Mouse (Mus musculus) G1E-ER4 (cell line): ENCODE results near the gene Ep400. TPM values are rescaled to one million over a fixed set of nuclear protein-coding genes. Genes with fewer than 3 reads are reported as not detected.

Experiments used
- GATA1 ChIP-seq: IDR thresholded peaks from one replicate; pipeline ENCODE4 v1.8.0; 2012; ENCODE audit warnings: low read length, inconsistent platforms
- polyA plus RNA-seq: library from polyadenylated mRNA; stranded (reverse); fragments of >175 nt; gene quantifications from 2 replicates; pipeline ENCODE4 v1.2.3, GENCODE M21; 2012

The Ep400 gene
- polyA plus RNA-seq, 1 experiment = 86.1 TPM

DNA sequence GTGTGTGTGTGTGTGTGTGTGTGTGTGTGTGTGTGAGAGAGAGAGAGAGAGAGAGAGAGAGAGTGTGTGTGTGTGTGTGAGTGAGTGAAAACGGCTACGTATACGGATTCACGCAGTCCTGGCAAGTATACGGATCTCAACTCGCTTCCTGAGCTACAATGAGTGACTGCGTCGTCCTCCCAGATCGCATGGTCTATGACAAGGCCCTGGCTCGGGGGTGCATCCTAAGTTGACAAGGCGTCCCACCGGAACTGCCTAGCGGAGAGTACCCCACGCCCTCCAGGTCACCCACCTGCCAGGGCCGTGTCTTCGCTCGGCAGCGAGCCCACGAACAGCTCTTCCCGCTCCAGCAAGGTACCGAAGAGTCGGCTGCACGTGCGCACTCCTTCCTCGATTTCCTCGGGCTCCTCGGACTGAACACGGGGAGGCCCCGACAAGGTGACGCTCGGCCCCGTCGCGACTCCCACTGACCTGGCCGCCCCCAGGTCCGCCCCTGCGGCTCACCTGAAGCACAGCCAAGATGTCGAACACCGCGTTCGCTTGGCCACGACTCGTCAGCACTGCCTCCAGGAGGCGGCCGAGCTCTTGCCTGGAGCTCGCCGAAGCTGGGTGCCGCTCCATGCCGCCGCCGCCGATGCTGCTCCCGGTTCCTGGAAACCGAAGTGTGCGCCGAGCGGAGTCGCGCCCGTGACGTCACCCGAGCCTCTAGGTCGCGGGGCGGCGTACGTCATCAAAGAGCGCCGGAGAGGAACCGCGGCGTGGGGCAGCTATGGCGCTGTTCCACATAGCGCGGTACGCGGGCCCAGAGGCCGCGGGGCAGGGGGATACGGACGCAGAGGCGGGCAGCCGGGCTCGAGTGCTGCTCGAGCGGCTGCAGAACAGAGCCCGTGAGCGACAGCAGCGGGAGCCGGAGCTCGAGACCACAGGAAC, 117.5 kb downstream of the Ep400 start, which contains the start of the genes Noc4l and Ddx51:
Gene Noc4l, minus strand, starts transcription at position 699 of the 930 bp plus-strand sequence.
Gene Ddx51, plus strand, starts transcription at position 733 of the 930 bp plus-strand sequence.
- no peak for TF ChIP-seq GATA1

DNA sequence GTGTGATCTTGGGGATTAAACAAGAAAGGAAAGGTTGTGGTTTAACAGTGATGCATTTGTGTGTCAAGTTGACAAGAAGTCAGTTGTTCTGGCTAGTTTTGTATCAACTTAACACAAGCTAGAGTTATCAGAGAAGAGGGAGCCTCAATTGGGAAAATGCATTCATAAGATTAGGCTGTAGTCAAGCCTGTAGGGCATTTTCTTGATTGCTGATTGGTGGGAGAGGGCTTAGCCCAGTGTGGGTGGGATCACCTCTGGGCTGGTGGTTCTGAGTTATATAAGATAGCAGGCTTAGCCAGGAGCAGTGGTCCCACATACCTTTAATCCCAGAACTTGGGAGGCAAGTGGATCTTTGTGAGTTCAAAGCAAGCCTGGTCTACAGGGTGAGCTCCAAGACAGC, 124.1 kb downstream of the Ep400 start:
- no peak for TF ChIP-seq GATA1

- no peak for TF ChIP-seq GATA1
Observed at GRCm38 (mm10) chr5:110639459-110639858, 131.1 kb downstream of the Ep400 start.

GRCm38 (mm10) chr5:110638306-110639074, 132.0 kb downstream of the Ep400 start:
- no peak for TF ChIP-seq GATA1

- no peak for TF ChIP-seq GATA1
Observed at GRCm38 (mm10) chr5:110635951-110636707, 134.4 kb downstream of the Ep400 start.

- no peak for TF ChIP-seq GATA1
Observed at GRCm38 (mm10) chr5:110629525-110630120, 140.9 kb downstream of the Ep400 start.

DNA sequence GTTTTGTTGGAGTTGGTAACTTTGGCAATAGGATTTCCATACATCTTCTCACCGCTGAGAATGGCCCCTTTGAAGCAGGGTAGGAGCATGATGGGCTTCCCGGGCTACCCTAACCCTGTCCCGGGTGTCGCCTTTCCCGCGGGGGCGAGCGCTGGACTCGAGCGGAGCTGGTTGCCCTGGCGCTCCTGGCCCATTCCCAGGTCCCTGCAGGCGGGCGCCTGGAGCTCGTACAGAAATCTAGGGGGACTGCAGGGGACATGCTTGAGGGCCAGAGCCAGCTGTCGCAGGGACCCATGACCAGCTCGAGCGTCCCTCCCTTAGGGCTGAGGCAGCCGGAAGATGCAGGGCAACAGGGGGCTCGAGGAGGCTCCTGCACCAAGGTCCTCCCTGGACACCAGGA, 142.4 kb downstream of the Ep400 start:
- no peak for TF ChIP-seq GATA1

GRCm38 (mm10) chr5:110627351-110627750, 143.2 kb downstream of the Ep400 start:
- no peak for TF ChIP-seq GATA1

DNA sequence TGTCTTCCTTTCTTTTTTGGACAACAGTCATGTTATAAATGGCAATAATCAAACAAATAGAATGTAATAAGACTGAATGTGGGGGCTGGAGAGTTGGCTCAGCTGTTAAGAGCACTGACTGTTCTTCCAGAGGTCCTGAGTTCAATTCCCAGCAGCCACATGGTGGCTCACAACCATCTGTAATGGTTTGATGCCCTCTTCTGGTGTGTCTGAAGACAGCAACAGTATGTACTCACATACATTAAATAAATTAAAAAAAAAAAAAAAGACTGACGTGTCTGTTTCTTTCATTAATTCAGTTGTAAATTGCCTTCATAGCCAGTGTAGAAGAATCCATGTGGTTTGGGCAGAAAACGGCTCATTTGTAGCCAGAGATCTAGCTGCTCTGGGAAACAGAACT, 146.2 kb downstream of the Ep400 start:
- no peak for TF ChIP-seq GATA1

DNA sequence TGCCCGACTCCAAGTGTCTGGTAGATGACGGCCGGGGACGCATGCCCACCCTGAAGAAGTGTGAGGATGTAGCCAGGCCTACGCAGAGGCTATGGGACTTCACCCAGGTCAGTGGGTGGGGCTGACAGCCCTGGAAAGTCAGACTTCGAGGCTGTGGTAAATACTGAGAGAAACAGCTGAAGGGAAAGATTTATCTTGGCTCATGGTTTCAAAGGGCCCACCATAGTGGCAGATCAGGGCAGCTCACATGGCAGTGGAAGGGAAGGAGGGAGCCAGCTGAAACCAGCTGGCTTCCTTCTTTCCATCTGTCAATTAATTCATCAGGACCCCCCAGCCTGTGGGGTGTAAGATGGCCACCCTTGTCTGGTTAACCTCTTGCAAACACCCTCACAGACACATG, 151.3 kb downstream of the Ep400 start:
- no peak for TF ChIP-seq GATA1

Other genes with a start within 250 kb of the Ep400 start
- not detected in 2 replicates for gene Galnt9, start 226.4 kb downstream of the Ep400 start, polyA plus RNA-seq
- gene Noc4l, start 117.3 kb downstream of the Ep400 start, polyA plus RNA-seq = 228 and 255 TPM in 2 replicates
- gene Ddx51, start 117.3 kb downstream of the Ep400 start, polyA plus RNA-seq = 14.9 and 18.8 TPM in 2 replicates
- 131 and 177 TPM in 2 replicates for gene Pus1, start 9.9 kb upstream of the Ep400 start, polyA plus RNA-seq
- 139 and 154 TPM in 2 replicates for gene Ulk1, start 39.4 kb upstream of the Ep400 start, polyA plus RNA-seq
- 53.4 and 69.7 TPM in 2 replicates for gene Hscb, start 69.1 kb upstream of the Ep400 start, polyA plus RNA-seq
- gene Chek2, start 69.3 kb upstream of the Ep400 start, polyA plus RNA-seq = 1.6 and 2.0 TPM in 2 replicates
- gene Ttc28, start 109.1 kb upstream of the Ep400 start, polyA plus RNA-seq = 0.62 and 0.70 TPM in 2 replicates